Mouse (Mus musculus) 416B (cell line): ENCODE results near the gene Gm21663.
"Not testable (repeated sequence)": the region's sequence is repeated elsewhere in the genome, so short reads cannot be mapped to it uniquely, and the experiment has no call there.

ENCODE experiments used
- DNase-seq: peaks from one replicate; pipeline ENCODE4 v3.0.0; 2011; ENCODE audit warnings: low read depth

Gene Gm21663

GRCm38 (mm10) chr5:25942281-25942680 is at the start of gene Gm21663:
Gene Gm21663 (minus strand): TSS chr5:25942381.
- not testable (repeated sequence) for DNase-seq

GRCm38 (mm10) chr5:25988550-25988949 is 46.4 kb upstream of the Gm21663 start, which contains the start of gene Gm21698:
Gene Gm21698 (minus strand): TSS chr5:25988650.
- DNase-seq: not testable (repeated sequence)

- DNase-seq: not testable (repeated sequence)
These were observed 30.4 kb upstream of the Gm21663 start, which contains the start of gene Gm21680 for GRCm38 (mm10) chr5:25972563-25972962. Gene Gm21680 (minus strand): TSS chr5:25972663.

- not testable (repeated sequence) for DNase-seq
These were observed 14.9 kb upstream of the Gm21663 start for GRCm38 (mm10) chr5:25957050-25957449.

GRCm38 (mm10) chr5:25956611-25957010 is 14.4 kb upstream of the Gm21663 start:
- not testable (repeated sequence) for DNase-seq

GRCm38 (mm10) chr5:25954317-25954716 is 12.1 kb upstream of the Gm21663 start, which contains the start of gene Gm21671:
Gene Gm21671 (minus strand): TSS chr5:25954417.
- DNase-seq: not testable (repeated sequence)

- DNase-seq: not testable (repeated sequence)
These were observed 3.2 kb upstream of the Gm21663 start for GRCm38 (mm10) chr5:25945391-25945790.

- DNase-seq: no peak
These were observed 50.9 kb downstream of the Gm21663 start for GRCm38 (mm10) chr5:25891321-25891720.

GRCm38 (mm10) chr5:25889746-25890382 is 52.3 kb downstream of the Gm21663 start:
- DNase-seq: no peak

GRCm38 (mm10) chr5:25886708-25887107 is 55.5 kb downstream of the Gm21663 start:
- no peak for DNase-seq
